Mouse (Mus musculus) gastrocnemius, adult 2 months (tissue): ENCODE measurements at regions not wholly inside any gene's neighbourhood (a gene's known extent, or its start where the extent isn't known, plus 50 kb on each side); places are given as distances from the start of the nearest gene placed in this dataset.

Experiments
- DNase-seq: peaks from one replicate; pipeline ENCODE4 v3.0.0; 2022
- H3K27ac ChIP-seq: fragments of 200-600 bp; 2 replicates; pipeline ENCODE4 v1.8.1; 2022; ENCODE audit warnings: mild to moderate bottlenecking
- H3K4me3 ChIP-seq: fragments of 200-600 bp; 2 replicates; pipeline ENCODE4 v1.8.1; 2022; ENCODE audit warnings: mild to moderate bottlenecking, moderate library complexity
- CTCF ChIP-seq: fragments of 200-600 bp; IDR thresholded peaks from 2 replicates; pipeline ENCODE4 v1.8.1; 2022; ENCODE audit warnings: antibody characterized with exemption, mild to moderate bottlenecking, moderate library complexity
- intact Hi-C: fragments of 180-260 bp; cut with DNase I; formaldehyde crosslinking; loops from one replicate; pipeline ENCODE4 v1.15.1; 2025

DNA sequence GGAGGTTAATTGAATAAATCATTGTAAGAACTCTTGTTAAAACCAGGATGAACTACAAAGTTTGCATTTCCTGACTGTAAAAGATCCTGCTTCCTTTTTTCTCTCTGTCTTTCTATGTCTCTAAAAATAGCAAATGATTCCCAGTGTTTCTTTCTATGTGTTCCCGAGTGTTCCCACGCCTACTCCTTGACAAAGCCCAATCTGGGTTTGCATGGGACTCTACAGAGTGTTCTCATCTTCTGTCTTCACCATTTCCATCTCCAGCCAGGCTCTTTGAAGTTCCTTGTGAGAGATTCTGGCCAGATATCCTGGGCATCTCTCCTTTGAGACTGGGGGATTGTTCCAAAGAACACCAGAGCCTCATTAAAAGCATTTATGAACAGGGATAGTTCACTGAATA is 285.0 kb downstream of the Insig2 start:
- intact Hi-C loops: no loop called here
- no peak for TF ChIP-seq CTCF
- Histone ChIP-seq H3K4me3 (no peak overlapping the region), H3K27ac (no peak overlapping the region)
- no peak for DNase-seq

- DNase-seq: no peak
- Histone ChIP-seq H3K4me3 (no peak overlapping the region), H3K27ac (no peak overlapping the region)
- intact Hi-C loops: loop anchor here (5.0 kb wide), 2 partner anchors 337 to 457 kb away; no protein-coding TSS in a partner anchor
- no peak for TF ChIP-seq CTCF
Observed at GRCm38 (mm10) chr1:121049684-121050083, 282.7 kb downstream of the Insig2 start.

GRCm38 (mm10) chr1:121050695-121051495 is 281.5 kb downstream of the Insig2 start:
- intact Hi-C loops: loop anchor here (5.0 kb wide), 2 partner anchors 339 to 459 kb away; no protein-coding TSS in a partner anchor
- Histone ChIP-seq H3K4me3 (no peak overlapping the region), H3K27ac (no peak overlapping the region)
- no peak for TF ChIP-seq CTCF
- no peak for DNase-seq

DNA sequence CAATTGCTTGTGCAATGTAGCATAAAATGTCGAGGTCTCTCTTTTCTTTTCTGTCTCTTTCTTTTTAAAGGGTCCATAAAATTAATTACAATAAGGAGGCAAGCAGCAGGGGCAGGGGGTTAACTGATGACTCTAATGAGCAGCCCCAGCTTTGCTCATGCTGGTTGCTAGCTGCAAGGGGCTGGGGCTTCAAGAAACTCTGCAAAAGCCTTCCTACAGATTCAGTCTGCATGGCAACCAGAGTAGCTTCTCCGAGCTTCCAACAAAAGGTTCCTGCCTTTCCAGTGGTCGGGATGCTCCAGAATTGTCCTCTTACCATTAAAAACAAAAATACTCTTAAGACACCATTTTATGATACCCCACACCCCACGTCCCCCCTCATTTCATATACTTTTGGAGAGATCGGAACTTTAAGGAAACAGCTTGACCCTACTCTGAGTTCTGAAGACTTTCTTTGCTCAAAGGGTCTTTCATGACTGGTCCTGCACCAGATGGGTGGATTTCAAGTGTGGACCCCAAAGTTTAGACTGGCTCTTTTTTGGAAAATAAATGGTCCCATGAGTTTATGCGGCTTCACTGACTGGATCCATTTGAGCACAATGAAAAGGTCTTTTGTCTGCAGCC is 280.8 kb downstream of the Insig2 start:
- intact Hi-C loops: loop anchor here (5.0 kb wide), 2 partner anchors 339 to 459 kb away; no protein-coding TSS in a partner anchor
- Histone ChIP-seq H3K27ac (no peak overlapping the region), H3K4me3 (no peak overlapping the region)
- TF ChIP-seq CTCF: no peak
- no peak for DNase-seq

DNA sequence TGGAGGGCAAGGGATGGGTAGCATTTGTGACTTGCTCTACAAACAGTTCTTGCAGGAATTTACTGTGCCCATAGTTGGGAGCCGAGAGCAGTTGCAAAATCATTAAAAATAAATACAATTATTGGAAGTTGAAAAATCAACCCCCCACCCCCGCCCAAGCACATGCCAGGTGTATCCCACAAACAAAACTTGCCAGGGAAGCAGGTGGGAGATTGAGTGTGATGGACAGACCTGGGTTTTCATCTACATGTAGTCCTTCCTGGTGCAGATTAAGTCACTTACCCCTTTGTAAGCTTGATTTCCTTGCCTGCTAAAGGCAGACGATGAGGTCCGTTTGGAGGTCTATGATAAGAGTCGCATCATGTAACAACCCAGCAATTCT is 280.3 kb downstream of the Insig2 start:
- no peak overlapping the region for H3K4me3 ChIP-seq
- no peak overlapping the region for H3K27ac ChIP-seq
- intact Hi-C loops: loop anchor here (5.0 kb wide), 2 partner anchors 340 to 460 kb away; no protein-coding TSS in a partner anchor
- DNase-seq: no peak
- no peak for TF ChIP-seq CTCF

- Histone ChIP-seq H3K27ac (no peak overlapping the region), H3K4me3 (no peak overlapping the region)
- TF ChIP-seq CTCF: peak; percentile 52
- peak; percentile 27 for DNase-seq
- intact Hi-C loops: loop anchor here (5.0 kb wide), 2 partner anchors 341 to 461 kb away; no protein-coding TSS in a partner anchor
Observed at GRCm38 (mm10) chr1:121053692-121054091, 278.7 kb downstream of the Insig2 start.

DNA sequence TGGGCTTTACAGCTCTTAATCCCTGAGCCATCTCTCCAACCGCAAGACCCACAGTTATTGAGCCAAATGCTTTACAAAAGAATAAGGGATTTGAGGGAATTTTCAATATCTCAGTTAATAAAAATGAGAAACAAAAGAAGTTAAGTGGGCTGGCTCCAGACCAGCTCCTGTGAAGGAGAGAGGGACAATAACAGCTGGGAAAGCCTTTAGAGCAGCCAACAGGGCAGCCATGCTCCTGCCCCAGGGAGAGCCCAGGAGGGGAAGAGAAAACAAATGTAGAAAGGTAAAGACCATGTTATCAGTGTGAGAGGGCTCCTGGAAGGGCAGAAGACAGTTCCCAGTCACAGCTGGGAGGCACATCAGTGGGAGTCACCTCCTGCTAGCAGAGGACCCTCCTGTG is 257.8 kb downstream of the Insig2 start:
- H3K27ac ChIP-seq: no peak overlapping the region
- intact Hi-C loops: no loop called here
- H3K4me3 ChIP-seq: no peak overlapping the region
- no peak for TF ChIP-seq CTCF
- no peak for DNase-seq

DNA sequence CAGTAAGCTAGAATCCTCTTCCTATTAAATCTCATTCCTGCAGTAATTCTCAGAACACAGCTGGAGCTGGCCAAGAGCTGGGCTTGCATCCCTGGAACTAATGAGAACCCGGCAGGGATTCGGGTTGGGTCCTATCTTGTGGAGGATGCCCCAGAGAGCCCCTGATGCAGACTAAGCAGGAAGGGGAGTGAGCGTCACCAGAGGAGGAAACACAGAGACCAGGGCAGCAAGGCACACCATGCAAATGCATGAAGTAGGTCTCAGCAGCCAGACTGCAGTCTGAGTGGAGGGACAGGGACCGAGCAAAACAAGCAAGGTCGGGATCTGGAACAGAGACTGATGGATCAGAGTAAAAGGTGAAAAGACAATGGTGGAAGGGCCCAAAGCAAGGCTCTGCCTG is 249.6 kb downstream of the Insig2 start:
- Histone ChIP-seq H3K4me3 (no peak overlapping the region), H3K27ac (no peak overlapping the region)
- intact Hi-C loops: no loop called here
- DNase-seq: no peak
- no peak for TF ChIP-seq CTCF

DNA sequence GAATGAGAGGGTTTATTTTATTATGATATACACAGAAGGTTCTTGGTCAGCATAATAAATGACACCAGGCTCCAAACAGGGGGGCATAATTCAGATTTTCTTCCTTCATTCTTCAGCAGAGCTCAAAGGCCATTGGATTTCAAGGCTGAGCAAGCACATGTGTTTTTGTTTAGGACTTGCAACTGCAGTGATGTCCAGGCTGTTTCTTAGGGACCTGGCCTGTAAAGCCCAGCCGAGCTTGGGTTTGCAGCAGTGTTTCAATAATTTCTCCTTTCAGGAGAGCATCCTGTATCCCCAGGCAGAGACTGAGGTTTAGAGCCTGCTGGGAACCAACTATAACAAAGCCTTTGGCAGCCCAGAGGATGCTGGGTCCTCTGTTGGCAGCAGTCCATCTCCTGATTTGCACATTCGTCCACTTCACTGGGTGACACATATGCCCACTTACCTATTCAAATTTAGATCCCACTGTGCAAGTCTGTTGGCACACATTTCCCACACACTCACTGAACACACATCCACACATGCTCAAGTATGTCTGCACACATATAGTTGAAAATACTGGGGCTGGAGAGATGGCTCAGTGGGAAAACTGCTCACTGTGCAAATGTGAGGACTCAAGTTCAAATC is 247.2 kb downstream of the Insig2 start:
- Histone ChIP-seq H3K27ac (no peak overlapping the region), H3K4me3 (no peak overlapping the region)
- intact Hi-C loops: no loop called here
- TF ChIP-seq CTCF: no peak
- DNase-seq: no peak

DNA sequence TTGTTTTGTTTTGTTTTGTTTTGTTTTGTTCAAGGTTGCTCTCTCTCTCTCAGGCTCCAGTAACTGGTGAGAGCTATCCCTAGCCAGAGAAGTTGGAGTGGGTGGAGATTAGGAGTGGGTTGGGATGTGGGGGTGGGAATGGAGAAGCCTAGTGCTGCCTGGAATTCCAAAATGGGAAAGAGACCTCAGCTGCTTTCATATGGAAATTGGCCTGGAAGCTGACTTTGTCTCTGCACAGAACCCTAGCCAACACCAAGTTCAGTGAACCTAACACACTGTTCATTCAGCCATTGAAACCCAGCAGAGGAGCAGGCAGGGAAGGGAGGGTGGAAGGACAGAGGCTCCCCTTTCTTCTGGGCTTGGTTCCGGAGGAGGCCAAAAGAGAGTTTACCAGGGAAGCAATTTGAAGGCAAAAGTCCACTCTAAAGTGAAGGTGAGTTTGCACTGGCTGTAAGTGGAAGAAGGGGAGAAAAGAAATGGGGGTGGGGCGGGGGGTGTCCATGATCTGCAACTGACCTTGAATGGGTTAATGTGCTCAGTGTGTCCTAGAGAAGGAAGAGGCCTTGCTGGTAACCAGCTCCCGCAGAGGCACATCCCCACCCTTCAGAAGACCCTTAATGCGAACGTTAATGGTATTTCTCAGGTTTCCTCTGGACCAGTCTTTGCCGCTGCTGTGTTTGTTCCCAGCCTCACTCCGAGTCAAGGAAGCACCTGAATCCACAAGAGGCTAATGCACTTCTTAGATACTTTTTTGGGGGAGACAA is 245.1 kb downstream of the Insig2 start:
- Histone ChIP-seq H3K4me3 (no peak overlapping the region), H3K27ac (no peak overlapping the region)
- DNase-seq: no peak
- intact Hi-C loops: no loop called here
- TF ChIP-seq CTCF: no peak

GRCm38 (mm10) chr1:121090628-121091027 is 241.8 kb downstream of the Insig2 start:
- Histone ChIP-seq H3K4me3 (no peak overlapping the region), H3K27ac (no peak overlapping the region)
- DNase-seq: no peak
- intact Hi-C loops: no loop called here
- no peak for TF ChIP-seq CTCF

- no peak for TF ChIP-seq CTCF
- no peak for DNase-seq
- no peak overlapping the region for H3K27ac ChIP-seq
- no peak overlapping the region for H3K4me3 ChIP-seq
- intact Hi-C loops: no loop called here
Observed at GRCm38 (mm10) chr1:121092870-121093269, 239.5 kb downstream of the Insig2 start.
